In the genomic region with DNA sequence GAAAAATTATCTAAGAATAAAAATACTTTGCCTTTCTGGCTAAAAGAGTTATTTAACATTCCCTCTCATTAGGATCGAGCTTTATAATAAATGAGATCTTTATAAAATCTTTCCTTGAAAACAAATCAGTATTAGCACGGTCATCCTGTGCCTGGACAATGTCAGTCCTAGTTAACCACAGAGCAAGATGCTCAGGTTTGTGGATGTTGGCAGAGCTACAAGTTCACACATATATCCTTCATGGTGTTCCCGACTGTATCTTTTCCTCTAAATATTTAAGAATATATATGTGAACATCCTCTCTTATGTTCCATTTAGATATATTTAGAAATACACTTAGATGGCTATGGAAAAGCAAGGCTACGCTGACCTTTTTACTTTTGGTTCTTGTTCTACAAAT, we compare ENCODE assay signal across 31 mouse cellular contexts.
"Had no signal": no experiment of that assay in that cellular context is flagged by ENCODE, and none has a peak within 500 bp of the region (broad histone marks: within the 10 kb centered on the region; RNA-seq: fewer than 3 reads in every experiment).

No protein-coding gene starts in this region.

- DNase-seq: left cerebral cortex, postnatal 4 days; liver; liver, embryonic 13.5 days; liver, postnatal 0 days; lung, adult 18-20 months; lung, adult 2 months; lung, embryonic 14.5 days; lung, postnatal 10 days; lung, postnatal 14 days; lung, postnatal 36 days; lung, postnatal 4 days; midbrain, embryonic 14.5 days had no signal

- H3K27me3 ChIP-seq: limb, embryonic 13.5 days; limb, embryonic 15.5 days; liver, embryonic 12.5 days; liver, embryonic 13.5 days; liver, embryonic 15.5 days; lung, embryonic 15.5 days; megakaryocyte, embryonic 14.5 days; midbrain, embryonic 12.5 days; midbrain, embryonic 13.5 days; midbrain, embryonic 15.5 days had no signal

- H3K9ac ChIP-seq: limb, embryonic 12.5 days; limb, embryonic 13.5 days; limb, embryonic 15.5 days; liver, embryonic 12.5 days; liver, embryonic 13.5 days; liver, embryonic 14.5 days; liver, embryonic 15.5 days; liver, postnatal 0 days; lung, embryonic 14.5 days; lung, embryonic 15.5 days; midbrain, embryonic 12.5 days; midbrain, embryonic 13.5 days; midbrain, embryonic 15.5 days had no signal

- H3K36me3 ChIP-seq: limb, embryonic 10.5 days; limb, embryonic 12.5 days; limb, embryonic 13.5 days; limb, embryonic 15.5 days; liver, embryonic 12.5 days; liver, embryonic 13.5 days; liver, embryonic 15.5 days; lung, embryonic 15.5 days; midbrain, embryonic 10.5 days; midbrain, embryonic 12.5 days; midbrain, embryonic 13.5 days; midbrain, embryonic 15.5 days had no signal

- ATAC-seq: liver, embryonic 12.5 days; liver, postnatal 0 days; lung, postnatal 0 days; midbrain, embryonic 13.5 days; midbrain, embryonic 15.5 days; midbrain, embryonic 16.5 days had no signal

- H3K4me2 ChIP-seq: limb, embryonic 12.5 days; limb, embryonic 13.5 days; limb, embryonic 15.5 days; liver, embryonic 12.5 days; liver, embryonic 13.5 days; liver, embryonic 15.5 days; lung, embryonic 14.5 days; lung, embryonic 15.5 days; midbrain, embryonic 11.5 days; midbrain, embryonic 12.5 days; midbrain, embryonic 13.5 days; midbrain, embryonic 15.5 days had no signal

- H3K4me1 ChIP-seq: limb, embryonic 15.5 days; liver, embryonic 12.5 days; liver, embryonic 13.5 days; liver, embryonic 15.5 days; lung, embryonic 15.5 days; megakaryocyte, embryonic 14.5 days; midbrain, embryonic 15.5 days had no signal

- H3K4me3 ChIP-seq: left cerebral cortex, adult 2 months; limb, embryonic 10.5 days; limb, embryonic 12.5 days; limb, embryonic 13.5 days; limb, embryonic 15.5 days; liver, embryonic 12.5 days; liver, embryonic 13.5 days; liver, embryonic 15.5 days; lung, embryonic 15.5 days; megakaryocyte, embryonic 14.5 days; midbrain, embryonic 10.5 days; midbrain, embryonic 12.5 days; midbrain, embryonic 13.5 days; midbrain, embryonic 15.5 days; myocyte had no signal

- H3K9me3 ChIP-seq: limb, embryonic 10.5 days; limb, embryonic 13.5 days; limb, embryonic 15.5 days; liver, embryonic 12.5 days; liver, embryonic 13.5 days; liver, embryonic 15.5 days; lung, embryonic 15.5 days; midbrain, embryonic 10.5 days; midbrain, embryonic 12.5 days; midbrain, embryonic 13.5 days; midbrain, embryonic 15.5 days had no signal

- H3K27ac ChIP-seq: left cerebral cortex, adult 2 months; limb, embryonic 10.5 days; limb, embryonic 12.5 days; limb, embryonic 13.5 days; limb, embryonic 15.5 days; liver, embryonic 12.5 days; liver, embryonic 13.5 days; liver, embryonic 14.5 days; liver, embryonic 15.5 days; lung, embryonic 15.5 days; macrophage; midbrain, embryonic 10.5 days; midbrain, embryonic 12.5 days; midbrain, embryonic 13.5 days; midbrain, embryonic 15.5 days had no signal
